Mouse (Mus musculus) small intestine, adult 2 months (tissue): Measurements from ENCODE around the gene Eml3.

ENCODE experiments used
- CTCF ChIP-seq: fragments of 200-500 bp; IDR thresholded peaks from 2 replicates; pipeline ENCODE4 v1.5.1; 2012; ENCODE audit warnings: low read depth, mild to moderate bottlenecking, control low read depth, inconsistent platforms, low read length, moderate library complexity, mixed read lengths; ENCODE audit not compliant: insufficient replicate concordance, insufficient read length; ENCODE audit errors: extremely low read depth
- POLR2A ChIP-seq: fragments of 200-500 bp; IDR thresholded peaks from 2 replicates; pipeline ENCODE4 v1.6.1; 2012; ENCODE audit warnings: low read depth, mild to moderate bottlenecking, control low read depth, inconsistent platforms, low read length, moderate library complexity

- TF ChIP-seq POLR2A, result no peak
- no peak for TF ChIP-seq CTCF
Measured at GRCm38 (mm10) chr19:8943047-8943446, 13.7 kb downstream of the Eml3 start.
